Mouse (Mus musculus) forebrain, embryonic 14.5 days (tissue): ENCODE results near the gene Ect2. TPM values are rescaled to one million over a fixed set of nuclear protein-coding genes. Genes with fewer than 3 reads are reported as not detected.

Experiments used
- ATAC-seq: fragments of 200-750 bp; cut with Nextera tagmentation; 2 replicates; pipeline ENCODE4 v1.8.0; 2017; ENCODE audit warnings: mild to moderate bottlenecking, moderate library complexity
- DNase-seq: peaks from one replicate; pipeline ENCODE4 v3.0.0-alpha.2; 2015; ENCODE audit warnings: low spot score
- H3K27ac ChIP-seq: fragments of 300-500 bp; sonication (generic); 2 replicates; pipeline ENCODE4 v1.5.1; 2014; ENCODE audit warnings: low read depth, mild to moderate bottlenecking, control low read depth, low read length, moderate library complexity
- H3K27me3 ChIP-seq: fragments of 300-500 bp; sonication (generic); replicated peaks from 2 replicates; pipeline ENCODE4 v1.6.1; 2014; ENCODE audit warnings: low read length, control low read depth, mixed read lengths; ENCODE audit not compliant: control insufficient read depth, insufficient read depth
- H3K36me3 ChIP-seq: fragments of 300-500 bp; sonication (generic); 2 replicates; pipeline ENCODE4 v1.6.1; 2014; ENCODE audit warnings: low read length, control low read depth; ENCODE audit not compliant: control insufficient read depth, insufficient read depth
- H3K4me1 ChIP-seq: fragments of 300-500 bp; sonication (generic); 2 replicates; pipeline ENCODE4 v1.6.1; 2014; ENCODE audit warnings: antibody characterized with exemption, low read length, control low read depth; ENCODE audit not compliant: control insufficient read depth, insufficient read depth
- H3K4me2 ChIP-seq: fragments of 300-500 bp; sonication (generic); 2 replicates; pipeline ENCODE4 v1.6.1; 2014; ENCODE audit warnings: mild to moderate bottlenecking, control low read depth, low read length
- H3K4me3 ChIP-seq: fragments of 300-500 bp; sonication (generic); 2 replicates; pipeline ENCODE4 v1.5.1; 2014; ENCODE audit warnings: low read depth, low read length, control low read depth
- H3K9ac ChIP-seq: fragments of 300-500 bp; sonication (generic); 2 replicates; pipeline ENCODE4 v1.6.1; 2014; ENCODE audit warnings: mild to moderate bottlenecking, low read length, control low read depth, moderate library complexity
- H3K9me3 ChIP-seq: fragments of 300-500 bp; sonication (generic); replicated peaks from 2 replicates; pipeline ENCODE4 v1.6.1; 2016; ENCODE audit warnings: low read length, control low read depth, mixed read lengths; ENCODE audit not compliant: control insufficient read depth
- WGBS: fragments of 180-500 bp; shearing (Covaris S2); extraction: QIAGEN DNeasy Blood & Tissue Kit; methylation state at CpG from one replicate; pipeline ENCODE4 v1.1.7; 2014; 5-methylcytosine and 5-hydroxymethylcytosine counted together
- polyA plus RNA-seq: library from polyadenylated mRNA; unstranded; fragments of >200 nt; fragmentation: Nextera tagmentation; extraction: Ambion mirVana; gene quantifications from 2 replicates; pipeline ENCODE4 v1.2.1, GENCODE M21; 2014

Gene Ect2
- polyA plus RNA-seq, 1 experiment from 2014 or later, result 40.3 TPM

- no peaks in the 10 kb centered on the region for H3K36me3 ChIP-seq
- H3K4me2 ChIP-seq, result no peak overlapping the region
- H3K4me3 ChIP-seq, result no peak overlapping the region
- H3K9me3 ChIP-seq, result no peaks in the 10 kb centered on the region
- ATAC-seq (no peak), DNase-seq (no peak)
- no peaks in the 10 kb centered on the region for H3K27me3 ChIP-seq
- peaks cover 4% of the 10 kb centered on the region for H3K4me1 ChIP-seq
- 96% methylated on average over 4 of the region's 4 CpGs for WGBS
- H3K27ac ChIP-seq, result no peak overlapping the region
- no peak overlapping the region for H3K9ac ChIP-seq
Measured at GRCm38 (mm10) chr3:27190865-27191264, 37.2 kb upstream of the Ect2 start.

DNA sequence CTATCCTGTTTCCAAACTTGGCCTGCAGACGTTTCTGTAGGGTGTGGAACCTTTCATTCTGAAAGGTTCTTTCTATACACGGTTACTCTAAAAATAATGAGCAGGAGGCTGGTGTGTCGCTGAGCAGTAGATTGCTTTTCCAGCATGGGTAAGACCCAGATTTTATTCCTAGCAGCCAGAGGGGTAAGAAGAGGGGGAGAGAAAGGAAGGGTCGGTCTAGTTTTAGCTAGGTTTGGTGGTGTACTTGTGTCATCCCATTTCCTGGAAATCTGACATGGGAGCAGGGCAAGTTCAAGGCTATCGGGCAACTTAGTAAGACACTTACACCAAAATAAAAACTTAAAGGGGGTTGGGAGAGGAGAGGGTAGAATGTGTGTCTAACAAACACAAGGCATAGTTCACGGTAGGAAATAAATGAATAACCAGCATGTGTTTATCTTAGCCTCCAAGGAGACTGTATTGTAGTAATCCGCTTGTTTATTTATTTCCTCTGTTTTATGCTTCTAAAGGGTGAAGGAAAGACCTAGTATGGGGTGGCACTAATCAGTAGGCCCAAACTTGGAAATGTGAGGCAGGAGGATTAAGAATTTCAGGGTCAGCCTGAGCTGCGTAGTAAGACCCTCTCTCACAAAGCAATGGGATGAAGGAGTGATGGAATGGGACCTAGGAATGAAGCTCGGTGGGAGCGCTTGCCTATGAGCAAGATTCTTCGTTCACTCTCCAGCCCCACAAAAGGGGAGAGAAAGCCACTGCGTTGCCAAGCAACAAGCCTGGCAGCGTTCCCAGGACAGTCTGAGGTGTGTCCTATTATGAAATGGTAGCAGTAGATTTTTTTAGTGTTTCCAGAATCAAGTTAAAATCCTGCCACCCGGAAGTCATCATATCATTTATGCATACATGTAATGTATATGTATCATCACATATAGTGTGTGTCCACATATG lies 35.9 kb upstream of the Ect2 start:
- no peak overlapping the region for H3K27ac ChIP-seq
- ATAC-seq (peak; percentile 72), DNase-seq (peak; percentile 80)
- H3K4me1 ChIP-seq, result peaks cover 4% of the 10 kb centered on the region
- H3K4me3 ChIP-seq, result no peak overlapping the region
- H3K36me3 ChIP-seq, result no peaks in the 10 kb centered on the region
- 46% methylated on average over 14 of the region's 14 CpGs for WGBS
- H3K9ac ChIP-seq, result no peak overlapping the region
- no peaks in the 10 kb centered on the region for H3K9me3 ChIP-seq
- no peaks in the 10 kb centered on the region for H3K27me3 ChIP-seq
- no peak overlapping the region for H3K4me2 ChIP-seq

DNA sequence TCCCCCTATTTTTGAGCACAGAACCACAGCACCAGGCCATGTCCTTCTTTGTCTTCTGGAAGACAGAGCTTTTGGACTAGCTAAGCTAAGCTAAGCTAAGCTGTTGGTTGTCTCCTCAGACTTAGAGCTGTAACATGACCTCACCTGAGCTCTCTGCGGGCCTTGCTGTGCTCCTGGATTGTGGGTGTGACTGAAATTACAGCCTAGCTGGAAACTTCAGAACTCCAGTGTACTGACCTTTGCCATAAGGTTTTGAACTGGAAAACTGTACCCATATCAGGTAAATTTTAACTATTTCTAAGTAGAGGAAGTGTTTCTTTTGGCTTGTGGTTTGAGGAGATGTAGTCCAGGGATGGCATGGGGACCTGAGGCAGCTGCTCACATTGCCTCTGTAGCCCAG lies 34.7 kb upstream of the Ect2 start:
- H3K36me3 ChIP-seq, result no peaks in the 10 kb centered on the region
- ATAC-seq (no peak), DNase-seq (no peak)
- no peaks in the 10 kb centered on the region for H3K9me3 ChIP-seq
- H3K4me1 ChIP-seq, result peaks cover 5% of the 10 kb centered on the region
- H3K27me3 ChIP-seq, result no peaks in the 10 kb centered on the region
- H3K4me2 ChIP-seq, result no peak overlapping the region
- H3K4me3 ChIP-seq, result no peak overlapping the region
- no peak overlapping the region for H3K9ac ChIP-seq
- no peak overlapping the region for H3K27ac ChIP-seq
- 90% methylated on average over 1 of the region's 1 CpGs for WGBS

- peak overlapping the region; percentile 96 for H3K4me2 ChIP-seq
- DNase-seq (peak; percentile 25), ATAC-seq (no peak)
- no peaks in the 10 kb centered on the region for H3K27me3 ChIP-seq
- H3K36me3 ChIP-seq, result no peaks in the 10 kb centered on the region
- H3K4me3 ChIP-seq, result peak overlapping the region; percentile 69
- H3K4me1 ChIP-seq, result peaks cover 2% of the 10 kb centered on the region; the same call in 1 of the 2 replicates
- H3K9me3 ChIP-seq, result no peaks in the 10 kb centered on the region
- H3K27ac ChIP-seq, result no peak overlapping the region
- WGBS, result 9% methylated on average over 19 of the region's 19 CpGs
- H3K9ac ChIP-seq, result peak overlapping the region; percentile 72
Measured at GRCm38 (mm10) chr3:27183601-27184175, 30.0 kb upstream of the Ect2 start.

DNA sequence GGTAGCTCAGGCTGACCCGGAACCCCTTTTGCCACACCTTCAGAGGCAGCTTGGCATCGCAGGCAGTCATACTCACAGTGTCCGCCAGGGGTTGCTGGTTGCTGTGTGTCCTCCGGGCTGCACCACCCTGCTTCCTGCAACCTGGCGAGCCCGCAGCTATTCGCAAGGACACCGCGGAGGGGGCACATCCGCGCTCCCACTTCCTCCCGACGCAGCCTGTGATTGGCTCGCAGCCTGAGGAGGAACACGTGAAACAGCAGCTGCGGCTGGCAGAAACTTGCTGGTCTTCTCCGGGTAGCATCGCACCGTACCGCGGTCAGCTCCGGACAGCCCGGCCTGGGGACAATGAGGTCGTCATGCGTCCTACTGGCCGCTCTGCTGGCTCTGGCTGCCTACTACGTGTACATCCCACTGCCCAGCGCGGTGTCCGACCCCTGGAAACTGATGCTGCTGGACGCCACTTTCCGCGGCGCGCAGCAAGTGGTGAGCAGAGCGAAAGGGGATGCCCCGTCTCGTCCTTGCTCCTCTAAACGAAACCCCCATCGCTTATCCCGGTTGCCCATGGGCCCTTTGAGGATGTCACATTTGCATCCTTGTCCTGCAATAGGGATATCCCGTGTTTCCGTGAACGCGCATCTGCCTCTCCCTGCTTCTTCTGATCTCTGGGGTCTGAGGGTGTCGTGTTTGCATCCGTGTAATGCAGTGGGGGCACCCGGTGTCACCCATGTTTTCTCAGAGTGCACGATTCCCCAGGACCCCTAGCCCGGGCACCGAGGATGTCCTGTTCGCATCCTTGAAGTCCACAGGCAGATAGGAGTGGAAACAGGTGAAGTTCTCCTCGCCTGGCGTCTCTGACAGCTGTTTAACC lies 29.3 kb upstream of the Ect2 start, which contains the start of gene Nceh1:
Nceh1 (plus strand) TSS at position 233 of the 868 bp plus-strand sequence.
- WGBS, result under 1% methylated on average over 54 of the region's 54 CpGs
- Histone ChIP-seq H3K4me1 (peaks cover 2% of the 10 kb centered on the region; the same call in 1 of the 2 replicates), H3K9me3 (no peaks in the 10 kb centered on the region), H3K4me3 (peak within 1 kb of the TSS; percentile 69), H3K27me3 (no peaks in the 10 kb centered on the region), H3K4me2 (peak within 1 kb of the TSS; percentile 96), H3K36me3 (no peaks in the 10 kb centered on the region), H3K9ac (peak within 1 kb of the TSS; percentile 72), H3K27ac (no peak within 1 kb of the TSS)
- DNase-seq, result peak; percentile 95
- ATAC-seq, result peak; percentile 99

DNA sequence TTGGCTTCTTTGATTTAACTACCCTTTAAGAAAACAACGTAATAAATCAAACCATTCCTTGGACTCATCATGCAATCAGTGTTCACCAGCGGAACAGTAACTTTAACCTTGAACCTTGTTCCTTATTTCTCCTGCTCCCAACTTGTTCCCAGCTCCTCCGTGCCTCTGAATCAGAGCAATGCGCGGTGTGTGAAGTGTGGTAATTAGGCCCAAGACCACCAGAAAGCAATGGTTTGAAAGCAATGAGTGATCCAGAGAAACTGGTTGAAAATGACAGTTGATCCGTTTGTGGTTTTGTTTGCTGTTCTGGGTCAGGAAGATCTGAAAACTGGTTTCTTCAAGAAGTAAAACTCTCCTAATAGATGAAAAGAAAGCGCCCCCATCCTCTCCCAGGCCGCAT lies 26.0 kb upstream of the Ect2 start:
- Histone ChIP-seq H3K36me3 (no peaks in the 10 kb centered on the region), H3K4me1 (peaks cover 2% of the 10 kb centered on the region; the same call in 1 of the 2 replicates), H3K27ac (no peak overlapping the region), H3K9me3 (no peaks in the 10 kb centered on the region), H3K27me3 (no peaks in the 10 kb centered on the region), H3K4me2 (no peak overlapping the region), H3K9ac (no peak overlapping the region), H3K4me3 (no peak overlapping the region)
- ATAC-seq (no peak), DNase-seq (no peak)
- 82% methylated on average over 8 of the region's 8 CpGs for WGBS

GRCm38 (mm10) chr3:27170257-27170656 lies 16.6 kb upstream of the Ect2 start:
- no peak overlapping the region for H3K4me2 ChIP-seq
- no peaks in the 10 kb centered on the region for H3K36me3 ChIP-seq
- H3K9ac ChIP-seq, result no peak overlapping the region
- no peak overlapping the region for H3K27ac ChIP-seq
- ATAC-seq (no peak), DNase-seq (no peak)
- no peaks in the 10 kb centered on the region for H3K27me3 ChIP-seq
- H3K4me1 ChIP-seq, result no peaks in the 10 kb centered on the region
- 68% methylated on average over 1 of the region's 1 CpGs for WGBS
- H3K9me3 ChIP-seq, result no peaks in the 10 kb centered on the region
- no peak overlapping the region for H3K4me3 ChIP-seq

GRCm38 (mm10) chr3:27165481-27166065 lies 11.9 kb upstream of the Ect2 start:
- no peak for ATAC-seq
- 81% methylated on average over 3 of the region's 3 CpGs for WGBS
- DNase-seq, result no peak
- Histone ChIP-seq H3K9ac (no peak overlapping the region), H3K4me3 (no peak overlapping the region), H3K9me3 (no peaks in the 10 kb centered on the region), H3K27me3 (no peaks in the 10 kb centered on the region), H3K4me2 (no peak overlapping the region), H3K4me1 (no peaks in the 10 kb centered on the region), H3K27ac (no peak overlapping the region), H3K36me3 (no peaks in the 10 kb centered on the region)
